Mouse (Mus musculus) midbrain, embryonic 11.5 days (tissue): ENCODE results near the gene Muc13. TPM values are rescaled to one million over a fixed set of nuclear protein-coding genes. Genes with fewer than 3 reads are reported as not detected.

Source experiments
- ATAC-seq: fragments of 200-750 bp; cut with Nextera tagmentation; 2 replicates; pipeline ENCODE4 v1.8.0; 2017; ENCODE audit warnings: moderate TSS enrichment, moderate library complexity; ENCODE audit not compliant: low FRiP score
- DNase-seq: peaks from one replicate; pipeline ENCODE4 v3.0.0; 2015; ENCODE audit warnings: low spot score; ENCODE audit errors: missing footprints
- H3K27ac ChIP-seq: fragments of 300-500 bp; sonication (generic); 2 replicates; pipeline ENCODE4 v1.5.1; 2014; ENCODE audit warnings: low read depth, low read length
- H3K27me3 ChIP-seq: fragments of 300-500 bp; sonication (generic); 2 replicates; pipeline ENCODE4 v1.6.1; 2014; ENCODE audit warnings: mild to moderate bottlenecking, low read length, moderate library complexity, mixed read lengths; ENCODE audit not compliant: control insufficient read depth, insufficient read depth
- H3K36me3 ChIP-seq: fragments of 300-500 bp; sonication (generic); 2 replicates; pipeline ENCODE4 v1.6.1; 2014; ENCODE audit warnings: mild to moderate bottlenecking, low read length, moderate library complexity, mixed read lengths; ENCODE audit not compliant: control insufficient read depth, insufficient read depth
- H3K4me1 ChIP-seq: fragments of 300-500 bp; sonication (generic); 2 replicates; pipeline ENCODE4 v1.6.1; 2014; ENCODE audit warnings: low read length; ENCODE audit not compliant: control insufficient read depth, insufficient read depth
- H3K4me2 ChIP-seq: fragments of 300-500 bp; sonication (generic); 2 replicates; pipeline ENCODE4 v1.6.1; 2014; ENCODE audit warnings: mild to moderate bottlenecking, moderate library complexity
- H3K4me3 ChIP-seq: fragments of 300-500 bp; sonication (generic); 2 replicates; pipeline ENCODE4 v1.5.1; 2014; ENCODE audit warnings: low read depth, low read length
- H3K9ac ChIP-seq: fragments of 300-500 bp; sonication (generic); 2 replicates; pipeline ENCODE4 v1.6.1; 2014; ENCODE audit warnings: low read length
- H3K9me3 ChIP-seq: fragments of 300-500 bp; sonication (generic); 2 replicates; pipeline ENCODE4 v1.6.1; 2016; ENCODE audit warnings: low read length; ENCODE audit not compliant: control insufficient read depth
- WGBS: fragments of 180-500 bp; shearing (Covaris S2); extraction: QIAGEN DNeasy Blood & Tissue Kit; methylation state at CpG from one replicate; pipeline ENCODE4 v1.1.7; 2014; 5-methylcytosine and 5-hydroxymethylcytosine counted together
- polyA plus RNA-seq: library from polyadenylated mRNA; unstranded; fragments of >200 nt; fragmentation: Nextera tagmentation; extraction: Ambion mirVana; gene quantifications from 2 replicates; pipeline ENCODE4 v1.2.1, GENCODE M21; 2014

Gene Muc13
- polyA plus RNA-seq, 1 experiment from 2014 or later: 0.10 TPM

DNA sequence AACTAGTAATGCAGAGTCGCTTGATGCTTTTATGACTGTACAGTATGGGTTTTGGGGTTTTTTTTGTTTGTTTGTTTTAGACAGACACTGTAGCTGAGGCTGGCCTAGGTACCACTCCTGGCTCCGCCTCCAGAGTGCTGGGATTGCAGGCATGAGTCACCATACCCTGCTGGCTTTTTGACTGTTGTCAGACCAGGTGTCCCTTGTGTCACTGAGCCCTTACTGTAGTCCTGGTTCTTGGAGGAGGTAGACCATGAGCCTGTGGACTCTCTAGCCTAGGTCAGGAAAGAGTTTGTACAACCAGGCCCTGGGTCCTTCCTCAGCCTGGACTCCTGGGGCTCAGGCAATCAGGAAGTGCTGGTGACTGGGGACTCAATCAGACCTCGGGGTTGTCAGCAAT, 43.4 kb downstream of the Muc13 start:
- no peak for ATAC-seq
- WGBS: 78% methylated on average over 3 of the region's 3 CpGs
- Histone ChIP-seq H3K4me3 (no peak overlapping the region), H3K27ac (no peak overlapping the region), H3K4me2 (no peak overlapping the region), H3K4me1 (peaks cover 19% of the 10 kb centered on the region), H3K36me3 (no peaks in the 10 kb centered on the region), H3K9me3 (no peaks in the 10 kb centered on the region), H3K9ac (no peak overlapping the region), H3K27me3 (peaks cover 3% of the 10 kb centered on the region; the same call in 1 of the 2 replicates)
- DNase-seq: no peak

GRCm38 (mm10) chr16:33840616-33841015, 46.8 kb downstream of the Muc13 start:
- peaks cover 3% of the 10 kb centered on the region; the same call in 1 of the 2 replicates for H3K4me1 ChIP-seq
- H3K9me3 ChIP-seq: no peaks in the 10 kb centered on the region
- H3K36me3 ChIP-seq: no peaks in the 10 kb centered on the region
- ATAC-seq (no peak), DNase-seq (peak; percentile 71)
- 69% methylated on average over 6 of the region's 6 CpGs for WGBS
- no peak overlapping the region for H3K4me3 ChIP-seq
- H3K9ac ChIP-seq: no peak overlapping the region
- H3K27ac ChIP-seq: no peak overlapping the region
- no peak overlapping the region for H3K4me2 ChIP-seq
- no peaks in the 10 kb centered on the region for H3K27me3 ChIP-seq

- DNase-seq (peak; percentile 70), ATAC-seq (no peak)
- Histone ChIP-seq H3K9ac (no peak overlapping the region), H3K4me3 (no peak overlapping the region), H3K27me3 (no peaks in the 10 kb centered on the region), H3K36me3 (no peaks in the 10 kb centered on the region), H3K4me1 (peaks cover 3% of the 10 kb centered on the region; the same call in 1 of the 2 replicates), H3K27ac (no peak overlapping the region), H3K9me3 (no peaks in the 10 kb centered on the region), H3K4me2 (no peak overlapping the region)
- WGBS: 69% methylated on average over 12 of the region's 12 CpGs
These were observed 48.4 kb downstream of the Muc13 start for GRCm38 (mm10) chr16:33842081-33842880.

DNA sequence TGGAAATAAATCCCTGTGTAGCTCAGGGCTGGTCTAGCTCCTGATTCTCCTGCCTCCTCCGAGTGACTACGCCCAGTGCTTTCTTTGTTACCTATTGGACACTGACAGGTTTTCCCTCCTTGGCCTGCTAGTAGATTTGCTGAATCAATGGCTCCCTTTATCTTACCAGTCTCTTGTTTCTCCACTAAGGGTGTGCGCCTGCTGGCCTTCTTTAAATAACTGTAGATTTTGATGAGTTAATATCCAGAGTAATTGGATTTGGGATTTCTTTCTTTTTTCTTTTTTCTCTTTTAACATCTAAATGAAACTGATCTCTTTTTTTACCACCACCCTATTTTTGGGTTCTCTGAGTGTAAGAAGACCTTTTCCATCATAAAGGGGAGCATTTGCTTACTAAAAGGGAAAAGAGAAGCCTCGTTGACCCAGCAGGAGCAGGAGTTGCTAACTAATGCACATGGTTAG, 50.3 kb downstream of the Muc13 start:
- peaks cover 3% of the 10 kb centered on the region; the same call in 1 of the 2 replicates for H3K4me1 ChIP-seq
- H3K9ac ChIP-seq: no peak overlapping the region
- ATAC-seq (no peak), DNase-seq (peak; percentile 72)
- H3K4me2 ChIP-seq: no peak overlapping the region
- no peaks in the 10 kb centered on the region for H3K36me3 ChIP-seq
- WGBS: 37% methylated on average over 4 of the region's 4 CpGs
- H3K4me3 ChIP-seq: no peak overlapping the region
- no peaks in the 10 kb centered on the region for H3K9me3 ChIP-seq
- H3K27ac ChIP-seq: no peak overlapping the region
- no peaks in the 10 kb centered on the region for H3K27me3 ChIP-seq

GRCm38 (mm10) chr16:33844866-33845265, 51.0 kb downstream of the Muc13 start:
- DNase-seq (no peak), ATAC-seq (no peak)
- H3K36me3 ChIP-seq: no peaks in the 10 kb centered on the region
- no peak overlapping the region for H3K9ac ChIP-seq
- no peaks in the 10 kb centered on the region for H3K27me3 ChIP-seq
- no peak overlapping the region for H3K27ac ChIP-seq
- WGBS: 74% methylated on average over 6 of the region's 6 CpGs
- H3K4me1 ChIP-seq: peaks cover 3% of the 10 kb centered on the region; the same call in 1 of the 2 replicates
- H3K4me3 ChIP-seq: no peak overlapping the region
- H3K9me3 ChIP-seq: no peaks in the 10 kb centered on the region
- H3K4me2 ChIP-seq: no peak overlapping the region

DNA sequence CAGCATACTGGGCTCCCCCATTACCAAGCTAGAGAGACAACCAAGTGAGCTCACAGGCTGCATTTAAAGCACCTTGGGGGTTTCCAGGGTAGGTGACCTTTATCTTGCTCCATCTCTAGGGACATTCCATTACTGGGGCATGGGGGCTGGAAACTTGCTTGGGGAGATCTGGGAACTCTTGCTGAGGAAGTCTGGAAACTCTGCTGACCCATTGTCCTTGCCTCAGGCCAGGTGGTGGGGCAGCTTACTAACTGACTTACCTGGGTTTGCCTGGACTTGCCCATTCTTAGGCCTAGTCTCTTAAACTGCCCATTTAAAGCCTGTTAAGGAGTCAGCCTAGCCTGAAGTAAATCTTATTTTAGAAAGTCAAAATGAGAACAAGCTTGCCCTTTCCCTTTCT, 59.4 kb downstream of the Muc13 start:
- Histone ChIP-seq H3K9me3 (no peaks in the 10 kb centered on the region), H3K27me3 (no peaks in the 10 kb centered on the region), H3K9ac (no peak overlapping the region), H3K36me3 (no peaks in the 10 kb centered on the region), H3K27ac (no peak overlapping the region), H3K4me3 (no peak overlapping the region), H3K4me2 (no peak overlapping the region), H3K4me1 (no peaks in the 10 kb centered on the region)
- no peak for DNase-seq
- no peak for ATAC-seq

GRCm38 (mm10) chr16:33858766-33859165, 64.9 kb downstream of the Muc13 start:
- no peaks in the 10 kb centered on the region for H3K4me1 ChIP-seq
- H3K9me3 ChIP-seq: no peaks in the 10 kb centered on the region
- DNase-seq (no peak), ATAC-seq (no peak)
- no peaks in the 10 kb centered on the region for H3K36me3 ChIP-seq
- no peaks in the 10 kb centered on the region for H3K27me3 ChIP-seq
- H3K27ac ChIP-seq: no peak overlapping the region
- no peak overlapping the region for H3K9ac ChIP-seq
- WGBS: 80% methylated on average over 2 of the region's 2 CpGs
- no peak overlapping the region for H3K4me2 ChIP-seq
- H3K4me3 ChIP-seq: no peak overlapping the region

DNA sequence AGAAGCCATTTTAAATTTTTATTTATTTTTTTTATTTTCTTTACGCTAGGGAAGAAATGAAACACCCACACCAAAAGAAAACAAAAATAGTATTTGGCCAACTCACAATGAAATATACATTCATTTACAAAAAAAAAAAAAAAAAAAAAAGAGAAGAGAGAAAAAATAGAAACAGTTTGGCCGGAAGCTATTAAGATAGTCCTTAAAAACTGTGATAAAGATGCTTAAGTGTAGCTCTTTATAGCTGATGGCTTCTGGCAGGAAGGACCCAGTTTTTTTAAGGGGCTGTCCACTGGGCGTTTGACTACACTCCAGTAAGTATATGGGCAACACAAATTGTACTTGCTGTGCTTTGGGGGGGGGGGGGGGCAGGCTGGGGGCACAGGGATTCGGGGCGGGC, 65.5 kb downstream of the Muc13 start:
- no peak for DNase-seq
- 75% methylated on average over 5 of the region's 5 CpGs for WGBS
- no peak for ATAC-seq
- H3K27ac ChIP-seq: no peak overlapping the region
- no peaks in the 10 kb centered on the region for H3K36me3 ChIP-seq
- no peaks in the 10 kb centered on the region for H3K4me1 ChIP-seq
- no peaks in the 10 kb centered on the region for H3K9me3 ChIP-seq
- H3K9ac ChIP-seq: no peak overlapping the region
- no peaks in the 10 kb centered on the region for H3K27me3 ChIP-seq
- no peak overlapping the region for H3K4me3 ChIP-seq
- H3K4me2 ChIP-seq: no peak overlapping the region

- DNase-seq: peak; percentile 87
These were observed 66.3 kb downstream of the Muc13 start for GRCm38 (mm10) chr16:33859988-33860700.

More at GRCm38 (mm10) chr16:33859988-33860700, 66.3 kb downstream of the Muc13 start:
- H3K4me3 ChIP-seq: no peak overlapping the region
- H3K4me2 ChIP-seq: peak overlapping the region; percentile 26; the same call in 1 of the 2 replicates
- WGBS: 45% methylated on average over 14 of the region's 14 CpGs
- H3K9me3 ChIP-seq: no peaks in the 10 kb centered on the region
- H3K9ac ChIP-seq: 0 out of 2 replicates have a peak overlapping the region, but pooled peaks have one; percentile 30
- no peaks in the 10 kb centered on the region for H3K27me3 ChIP-seq
- no peak overlapping the region for H3K27ac ChIP-seq
- ATAC-seq: no peak
- H3K4me1 ChIP-seq: no peaks in the 10 kb centered on the region
- no peaks in the 10 kb centered on the region for H3K36me3 ChIP-seq
